Mouse (Mus musculus): ENCODE measurements at regions not wholly inside any gene's neighbourhood (a gene's known extent, or its start where the extent isn't known, plus 50 kb on each side); places are given as distances from the start of the nearest gene placed in this dataset.
"Not testable (repeated sequence)": the region's sequence is repeated elsewhere in the genome, so short reads cannot be mapped to it uniquely, and the experiment has no call there.

- DNase-seq = no peak
Measured at GRCm38 (mm10) chr3:20892916-20893430, 526.0 kb upstream of the Agtr1b start.

DNA sequence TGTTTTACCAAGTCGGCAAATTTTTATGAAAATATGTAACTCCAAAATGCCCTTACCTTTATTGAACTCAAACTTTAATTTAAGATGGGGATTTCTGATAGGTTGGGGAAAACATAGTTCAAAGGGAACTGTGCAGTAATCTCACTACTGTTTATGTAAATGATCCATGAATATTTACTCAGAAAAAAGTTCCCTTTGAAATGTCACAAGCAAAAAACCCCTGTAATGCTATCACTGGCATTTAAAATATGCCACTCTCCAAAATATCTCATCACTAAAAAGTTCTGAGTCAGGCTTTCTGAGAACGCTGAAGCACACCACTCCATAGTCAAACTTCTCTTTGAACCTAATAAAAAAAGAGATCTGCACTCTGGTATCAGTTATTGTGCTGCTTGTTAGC is 497.3 kb upstream of the Agtr1b start:
- DNase-seq = no peak

DNA sequence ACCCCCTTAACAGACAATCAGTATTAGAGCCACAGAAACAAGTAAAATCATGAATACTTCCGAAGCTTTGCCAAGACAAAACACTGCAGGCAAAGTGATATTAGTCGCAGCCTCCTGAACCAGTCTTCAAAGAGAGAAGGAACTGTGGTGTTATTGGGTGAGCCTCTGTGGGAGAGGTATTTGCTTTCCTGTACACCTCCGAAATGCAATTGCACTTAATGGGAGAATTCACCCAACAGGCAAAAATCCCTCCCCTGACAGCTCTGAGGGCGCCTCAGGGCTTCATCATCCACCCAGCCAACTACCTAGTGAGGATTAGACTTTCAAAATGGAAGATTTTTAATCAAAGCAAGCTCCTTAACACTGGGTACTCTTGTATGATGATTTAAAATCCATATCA is 464.1 kb upstream of the Agtr1b start:
- DNase-seq = no peak

GRCm38 (mm10) chr3:20829391-20829790 is 462.4 kb upstream of the Agtr1b start:
- no peak for DNase-seq

GRCm38 (mm10) chr3:20828811-20829210 is 461.8 kb upstream of the Agtr1b start:
- no peak for DNase-seq

- DNase-seq = no peak
Measured at GRCm38 (mm10) chr3:20825661-20826334, 458.8 kb upstream of the Agtr1b start.

DNA sequence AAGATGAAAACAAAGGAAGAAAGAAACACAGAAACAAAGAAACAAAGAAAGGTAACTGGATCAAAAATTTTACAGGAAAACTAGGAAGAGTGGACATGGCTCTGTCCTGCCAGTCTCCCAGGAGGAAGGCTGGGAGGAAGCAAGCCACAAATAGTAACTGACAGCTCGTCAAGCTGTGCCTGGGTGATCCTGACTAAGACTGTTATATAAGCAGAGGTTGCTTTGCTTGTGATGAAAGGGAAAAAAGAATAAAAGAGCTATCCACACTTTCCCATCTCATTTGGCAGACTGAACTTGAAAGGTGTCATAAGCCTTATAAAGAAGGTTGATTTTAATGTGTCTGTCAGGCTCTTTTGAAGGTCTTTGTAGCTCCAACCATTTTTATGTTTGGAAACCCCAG is 455.2 kb upstream of the Agtr1b start:
- no peak for DNase-seq

DNA sequence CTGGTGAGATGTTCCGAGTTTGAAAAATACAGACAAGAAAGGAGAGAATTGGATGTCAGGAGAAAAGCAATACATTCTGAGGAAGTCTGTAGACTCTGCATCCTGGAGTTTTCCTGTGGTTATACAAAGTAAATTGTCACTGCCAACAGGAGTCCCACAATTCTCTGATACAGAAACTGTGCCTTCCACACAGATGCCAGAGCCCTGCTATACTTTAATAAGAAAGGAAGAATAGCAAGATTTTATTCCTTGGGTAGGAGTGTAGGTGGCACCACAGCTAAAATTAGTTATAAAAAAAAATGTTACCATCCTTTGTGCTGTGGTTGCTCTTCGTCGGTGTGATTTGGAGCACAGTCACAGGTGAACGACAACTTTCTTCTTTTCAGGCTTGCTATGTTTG is 454.7 kb upstream of the Agtr1b start:
- DNase-seq = no peak

DNA sequence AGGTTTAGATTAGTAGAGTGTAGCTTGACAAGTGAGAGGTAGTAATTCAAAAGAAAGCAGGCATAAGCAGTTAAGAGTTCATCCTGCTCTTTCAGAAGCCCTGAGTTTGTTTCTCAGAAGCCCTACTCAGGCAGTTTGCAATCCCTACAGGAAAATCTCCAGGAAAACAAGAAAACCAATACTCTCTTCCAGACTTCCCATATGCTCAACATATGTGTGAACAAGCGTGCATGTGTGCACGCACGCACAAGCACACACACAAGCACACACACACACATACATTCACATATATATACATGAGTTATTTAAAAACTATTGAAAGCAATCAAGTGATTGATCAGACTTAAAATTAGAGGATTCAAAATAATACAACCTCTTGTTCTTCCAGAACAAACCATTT is 453.1 kb upstream of the Agtr1b start:
- DNase-seq = no peak

GRCm38 (mm10) chr3:20819586-20819985 is 452.6 kb upstream of the Agtr1b start:
- DNase-seq = no peak

DNA sequence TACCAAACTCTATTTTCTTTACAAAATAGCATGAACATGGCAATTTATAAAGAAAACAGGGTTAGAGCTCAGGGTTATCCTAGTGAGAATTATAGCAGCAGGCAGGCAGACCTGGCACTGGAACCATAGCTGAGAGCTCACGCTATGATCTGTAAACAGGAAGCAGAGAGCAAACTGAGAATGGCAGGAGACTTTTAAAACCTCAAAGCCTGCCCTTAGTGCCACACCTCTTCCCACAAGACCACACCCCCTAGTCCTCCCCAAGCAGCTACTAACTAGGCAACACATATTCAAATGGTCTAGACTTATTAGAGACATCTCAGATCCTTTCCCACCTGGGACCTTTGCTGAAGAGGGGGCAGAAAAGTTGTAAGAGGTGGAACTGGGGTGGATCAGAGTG is 449.6 kb upstream of the Agtr1b start:
- no peak for DNase-seq

DNA sequence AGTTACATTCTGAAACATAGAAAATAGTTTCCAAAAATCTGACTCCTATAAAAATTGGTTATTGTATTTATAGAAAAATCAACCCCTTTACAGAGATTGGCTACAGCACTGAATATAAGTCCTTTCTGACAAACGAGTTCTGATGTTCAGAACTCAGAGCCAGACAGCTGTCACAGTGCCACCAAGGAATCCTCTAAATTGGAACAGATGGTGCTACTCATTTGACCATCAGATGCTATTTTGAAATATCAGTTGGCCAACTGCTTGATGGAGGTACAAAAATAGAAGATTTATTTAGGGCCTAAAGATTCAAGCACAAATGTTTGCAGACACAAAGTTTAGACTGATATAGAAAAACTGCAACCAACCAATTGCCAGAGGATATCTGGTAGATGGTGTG is 427.3 kb upstream of the Agtr1b start:
- DNase-seq = no peak

DNA sequence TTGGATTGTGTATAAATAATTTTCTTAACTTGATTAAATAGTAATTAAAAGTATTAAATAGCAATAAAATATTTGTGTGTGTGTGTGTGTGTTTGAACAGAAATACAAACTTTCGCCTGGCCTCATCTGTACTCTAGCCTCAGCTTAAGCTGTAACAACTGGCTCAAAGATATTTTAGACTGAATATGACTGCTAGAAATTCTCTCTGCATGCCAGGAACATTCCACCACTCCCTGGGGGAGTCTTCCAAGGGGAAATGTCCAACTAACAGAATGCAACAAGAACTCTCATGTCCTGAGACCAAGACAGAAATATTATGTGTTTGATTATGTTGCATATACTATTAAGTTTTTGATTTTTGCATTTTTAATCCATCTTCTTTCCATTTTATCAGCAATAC is 425.5 kb upstream of the Agtr1b start:
- DNase-seq = peak; percentile 25

GRCm38 (mm10) chr3:20777883-20778282 is 410.9 kb upstream of the Agtr1b start:
- DNase-seq = no peak

DNA sequence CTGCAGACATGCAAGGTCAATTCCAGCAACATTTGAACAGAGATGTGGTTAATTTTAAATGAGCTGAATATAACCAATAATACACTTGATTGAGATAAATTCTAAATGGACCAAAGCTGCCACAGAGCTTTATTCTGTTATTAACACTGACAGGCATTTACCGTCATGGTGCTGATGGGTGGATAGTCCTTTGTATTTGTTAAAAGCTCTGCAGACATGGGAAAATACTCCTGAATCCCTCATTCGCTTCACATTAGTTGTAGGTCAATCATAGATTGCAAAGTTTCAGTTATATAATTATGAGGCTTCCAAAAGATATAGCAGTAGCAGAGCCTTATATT is 410.0 kb upstream of the Agtr1b start:
- no peak for DNase-seq

DNA sequence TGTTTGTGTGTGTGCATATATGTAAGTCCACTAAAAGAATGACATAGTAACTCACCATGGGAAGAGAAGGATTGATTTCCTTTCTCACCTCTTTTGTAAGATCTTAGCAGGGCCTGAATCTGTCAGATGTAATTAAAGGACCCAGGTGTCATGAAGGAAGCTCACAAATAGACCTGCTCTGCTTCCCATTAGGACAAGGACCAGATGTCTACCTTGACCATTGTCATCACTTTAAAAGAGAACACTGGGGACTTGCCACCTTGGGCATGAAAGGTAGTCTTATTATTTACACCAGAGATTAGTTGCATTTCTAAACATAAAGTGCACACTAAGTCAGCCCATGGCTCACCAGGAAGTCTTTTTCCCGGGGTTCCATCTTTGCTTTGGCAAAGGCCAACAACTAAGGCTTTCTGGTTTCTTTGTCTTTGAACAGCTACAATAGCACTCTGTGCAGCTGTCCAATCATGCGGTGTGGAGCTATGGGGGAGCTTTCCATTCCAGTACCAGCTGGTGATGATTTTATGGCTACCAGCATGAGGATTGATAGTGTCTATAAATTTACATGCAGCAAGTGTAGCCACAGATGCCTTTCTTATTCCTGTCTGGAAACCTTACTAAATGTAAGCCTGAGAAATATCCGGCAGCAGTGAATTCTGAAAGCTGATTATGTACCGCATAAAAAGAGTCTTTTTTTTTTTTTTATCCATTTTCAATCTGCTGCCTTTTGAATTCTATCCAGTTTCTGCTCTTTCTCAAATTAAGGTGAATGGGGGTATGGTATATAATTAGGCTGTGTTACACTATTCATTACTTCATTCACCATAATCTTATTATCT is 409.4 kb upstream of the Agtr1b start:
- no peak for DNase-seq

DNA sequence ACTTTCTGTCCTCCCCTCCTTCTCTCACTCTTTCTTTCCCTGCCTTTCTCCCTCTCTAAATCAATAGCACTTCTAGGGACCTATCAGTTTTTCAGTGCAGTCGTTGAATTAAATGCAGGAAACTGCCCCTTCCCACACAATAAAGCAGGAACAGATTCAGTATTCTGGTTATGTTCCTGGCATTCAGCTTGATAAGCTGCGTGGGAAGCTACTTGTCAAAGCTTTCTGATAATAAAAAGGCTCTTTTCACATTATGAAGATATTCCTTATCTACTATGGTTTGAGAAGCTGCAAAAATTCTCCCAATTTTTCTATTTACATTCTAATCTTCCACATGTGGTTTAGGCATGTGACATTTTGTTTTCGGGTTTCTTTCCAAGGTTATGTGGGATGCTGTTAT is 367.3 kb upstream of the Agtr1b start:
- no peak for DNase-seq

GRCm38 (mm10) chr3:20732005-20732404 is 365.0 kb upstream of the Agtr1b start:
- DNase-seq = no peak

DNA sequence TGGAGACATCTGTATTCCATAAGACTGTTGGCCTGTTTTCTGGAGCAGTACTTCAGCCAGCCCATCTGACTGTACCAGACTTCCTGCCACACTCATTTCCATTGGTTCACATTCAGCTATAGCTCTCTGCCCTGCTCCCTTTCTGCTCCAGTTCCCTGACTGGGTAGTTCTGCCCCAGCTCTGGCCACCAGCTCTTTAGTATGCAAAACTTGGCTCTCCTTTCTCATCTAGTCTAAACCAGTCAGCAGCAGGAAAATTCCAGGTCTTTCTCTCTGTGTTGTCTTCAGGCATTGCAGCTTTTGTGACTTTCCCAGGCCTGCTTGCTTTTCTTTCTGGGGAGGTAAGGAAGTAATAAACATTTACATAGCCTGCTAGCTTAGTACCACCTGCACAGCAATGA is 363.5 kb upstream of the Agtr1b start:
- peak; percentile 30 for DNase-seq

DNA sequence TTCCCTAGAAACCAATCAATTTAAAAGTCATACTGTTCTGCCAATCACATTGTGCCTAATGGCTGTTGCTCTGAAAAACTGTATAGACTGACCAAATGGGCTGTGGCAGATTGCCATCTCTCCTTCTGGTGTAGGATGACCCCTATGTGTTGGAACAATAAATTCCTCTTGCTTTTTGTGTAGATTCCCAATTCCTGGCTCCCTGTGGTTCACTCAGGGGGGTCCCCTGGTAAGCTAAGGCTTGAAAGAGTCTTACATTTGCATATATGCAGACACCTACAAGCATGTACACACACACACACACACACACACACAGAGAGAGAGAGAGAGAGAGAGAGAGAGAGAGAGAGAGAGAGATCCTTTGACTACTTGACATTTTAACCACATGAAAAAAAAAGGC is 362.8 kb upstream of the Agtr1b start:
- DNase-seq = not testable (repeated sequence)

DNA sequence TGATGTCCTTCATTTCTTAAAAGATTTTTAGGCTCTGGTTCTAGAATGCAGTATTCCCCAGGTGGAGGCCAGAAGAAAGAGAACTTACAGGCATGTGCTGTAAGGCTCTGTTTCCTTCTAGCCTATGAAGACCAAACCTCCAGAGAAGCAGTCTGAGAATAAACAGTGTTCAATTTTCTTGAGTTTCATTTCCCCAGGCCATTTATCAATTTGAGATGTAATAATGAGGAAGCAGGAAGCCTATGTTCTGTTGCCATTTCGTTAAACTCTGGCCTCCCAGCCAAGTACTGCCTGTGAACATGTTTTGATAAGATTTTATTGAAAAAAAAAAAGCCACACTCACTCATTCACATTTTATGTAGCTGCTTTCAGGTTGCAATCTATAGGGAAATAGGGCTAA is 347.7 kb upstream of the Agtr1b start:
- no peak for DNase-seq

GRCm38 (mm10) chr3:20709661-20710060 is 342.7 kb upstream of the Agtr1b start:
- no peak for DNase-seq

GRCm38 (mm10) chr3:20695322-20695859 is 328.4 kb upstream of the Agtr1b start:
- DNase-seq = no peak

- no peak for DNase-seq
Measured at GRCm38 (mm10) chr3:20680944-20681494, 314.0 kb upstream of the Agtr1b start.

Measured in kidney, postnatal 14 days (tissue).